Mouse (Mus musculus): ENCODE measurements around the gene B4galnt3. TPM values are rescaled to one million over a fixed set of nuclear protein-coding genes. Genes with fewer than 3 reads are reported as not detected.
"Not testable (repeated sequence)": the region's sequence is repeated elsewhere in the genome, so short reads cannot be mapped to it uniquely, and the experiment has no call there.

Gene B4galnt3
- polyA plus RNA-seq, 1 experiment from 2014 or later, result 0.21 TPM

DNA sequence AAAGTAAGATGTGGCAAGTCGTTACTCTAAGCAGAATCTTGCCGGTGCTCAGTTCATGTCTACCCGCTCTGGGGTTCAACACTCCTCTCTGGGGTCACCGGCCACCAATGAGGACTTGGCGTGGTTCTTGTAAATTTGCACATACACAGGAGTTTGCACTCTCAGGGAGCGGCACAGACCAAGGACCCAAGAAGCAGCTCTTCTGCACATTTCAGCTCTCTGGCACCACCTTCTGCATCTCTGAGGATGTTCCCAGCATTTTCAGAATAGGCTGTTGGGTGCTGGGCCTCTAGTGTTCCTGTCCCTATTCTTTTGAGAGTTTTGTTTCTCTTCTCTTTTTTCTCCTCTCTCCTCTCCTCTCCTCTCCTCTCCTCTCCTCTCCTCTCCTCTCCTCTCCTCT lies 6.8 kb upstream of the B4galnt3 start:
- no peak overlapping the region for H3K27ac ChIP-seq
- no peaks in the 10 kb centered on the region for H3K9me3 ChIP-seq (replicated peaks)
- no peak for DNase-seq (ENCODE audit: low spot score)
- no peak overlapping the region for H3K4me3 ChIP-seq
- no peaks in the 10 kb centered on the region for H3K36me3 ChIP-seq
- WGBS, result 28% methylated on average over 6 of the region's 6 CpGs
- H3K4me1 ChIP-seq, result peaks cover 9% of the 10 kb centered on the region
- peaks cover 15% of the 10 kb centered on the region for H3K27me3 ChIP-seq (ENCODE audit: low read depth, poor library complexity, severe bottlenecking)

DNA sequence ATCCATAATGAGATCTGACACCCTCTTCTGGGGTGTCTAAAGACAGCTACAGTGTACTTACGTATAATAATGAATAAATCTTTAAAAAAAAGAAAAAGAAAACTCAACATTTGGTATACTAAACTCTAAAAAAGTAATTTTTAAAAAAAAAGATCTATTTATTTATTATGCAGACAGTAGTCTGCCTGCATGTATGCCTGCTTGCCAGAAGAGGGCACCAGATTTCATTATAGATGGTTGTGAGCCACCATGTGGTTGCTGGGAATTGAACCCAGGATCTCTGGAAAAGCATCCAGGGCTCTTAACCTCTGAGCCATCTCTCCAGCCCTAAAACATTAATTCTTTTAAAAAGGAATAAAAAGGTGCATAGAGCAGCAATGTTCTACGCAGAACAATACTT lies 2.2 kb upstream of the B4galnt3 start:
- not testable (repeated sequence) for H3K27ac ChIP-seq; H3K4me3 ChIP-seq; DNase-seq (ENCODE audit: low spot score); H3K36me3 ChIP-seq; H3K9me3 ChIP-seq (replicated peaks)
- WGBS, result over 99% methylated on average over 2 of the region's 2 CpGs
- Histone ChIP-seq H3K27me3 (ENCODE audit: low read depth, poor library complexity, severe bottlenecking) (peaks cover 47% of the 10 kb centered on the region), H3K4me1 (peaks cover 15% of the 10 kb centered on the region)

- Histone ChIP-seq H3K36me3 (no peaks in the 10 kb centered on the region), H3K27ac (peak overlapping the region; percentile 62), H3K4me1 (peaks cover 15% of the 10 kb centered on the region), H3K4me3 (peak overlapping the region; percentile 74), H3K9me3 (replicated peaks) (no peaks in the 10 kb centered on the region), H3K27me3 (ENCODE audit: low read depth, poor library complexity, severe bottlenecking) (peaks cover 51% of the 10 kb centered on the region)
- 3% methylated on average over 16 of the region's 16 CpGs for WGBS
- DNase-seq (ENCODE audit: low spot score), result no peak
Measured at GRCm38 (mm10) chr6:120294785-120295133, 400 bp upstream of the B4galnt3 start.

DNA sequence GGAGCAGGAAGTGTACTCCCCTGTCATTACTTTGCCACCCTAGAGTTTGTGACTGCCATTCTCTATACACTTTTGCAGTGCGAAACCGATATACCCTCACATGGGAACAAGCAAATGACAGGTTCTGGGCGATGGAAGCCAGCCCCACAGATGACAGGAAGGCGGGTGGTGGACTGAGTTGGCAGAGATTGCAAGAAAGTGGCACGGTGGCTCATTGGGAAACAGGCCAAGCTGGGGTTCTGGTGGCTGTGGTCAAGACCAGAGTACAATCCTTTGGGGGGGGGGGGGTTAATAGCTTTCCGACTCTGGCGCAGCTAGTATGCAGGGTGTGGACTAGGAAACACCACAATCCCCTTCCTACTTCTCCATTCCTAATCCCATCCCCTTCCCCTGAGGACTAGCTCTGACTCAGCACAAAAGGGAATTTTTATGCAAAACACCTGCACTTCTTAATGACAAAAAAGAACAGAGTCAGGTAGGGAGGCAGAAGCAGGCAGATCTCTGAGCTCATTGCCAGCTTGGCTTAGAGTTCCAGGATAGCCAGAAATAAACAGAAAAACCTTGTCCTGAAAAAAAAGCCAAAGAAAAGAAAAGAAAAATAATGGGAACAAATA lies 2.9 kb downstream of the B4galnt3 start:
- Histone ChIP-seq H3K27ac (no peak overlapping the region), H3K4me1 (peaks cover 17% of the 10 kb centered on the region), H3K36me3 (no peaks in the 10 kb centered on the region), H3K9me3 (replicated peaks) (no peaks in the 10 kb centered on the region), H3K4me3 (no peak overlapping the region), H3K27me3 (ENCODE audit: low read depth, poor library complexity, severe bottlenecking) (peaks cover 51% of the 10 kb centered on the region)
- WGBS, result 91% methylated on average over 7 of the region's 7 CpGs
- no peak for DNase-seq (ENCODE audit: low spot score)

DNA sequence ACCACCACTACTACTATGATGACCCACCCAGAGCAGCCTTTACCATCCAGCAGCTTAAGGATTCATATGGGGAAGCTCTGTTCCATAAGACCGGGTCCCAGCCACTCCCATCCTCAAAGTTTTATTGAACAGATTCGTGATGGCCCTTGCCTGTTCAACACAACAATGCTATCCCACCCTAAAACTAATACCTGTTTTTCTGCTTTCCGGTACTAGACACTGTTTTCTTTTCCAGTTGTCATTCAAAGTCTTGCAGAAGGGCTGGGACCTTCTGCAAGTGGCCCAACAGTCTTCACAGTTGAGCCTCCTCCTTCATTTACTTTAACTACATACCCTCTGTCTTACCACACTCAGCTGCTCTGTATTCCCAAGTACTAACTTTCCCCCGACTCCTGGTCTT lies 4.9 kb downstream of the B4galnt3 start:
- Histone ChIP-seq H3K27ac (no peak overlapping the region), H3K27me3 (ENCODE audit: low read depth, poor library complexity, severe bottlenecking) (peaks cover 32% of the 10 kb centered on the region), H3K4me3 (no peak overlapping the region), H3K9me3 (replicated peaks) (no peaks in the 10 kb centered on the region), H3K36me3 (no peaks in the 10 kb centered on the region), H3K4me1 (peaks cover 11% of the 10 kb centered on the region)
- DNase-seq (ENCODE audit: low spot score), result no peak
- 89% methylated on average over 4 of the region's 4 CpGs for WGBS

GRCm38 (mm10) chr6:120288541-120288940 lies 5.8 kb downstream of the B4galnt3 start:
- 50% methylated on average over 7 of the region's 7 CpGs for WGBS
- Histone ChIP-seq H3K27me3 (ENCODE audit: low read depth, poor library complexity, severe bottlenecking) (peaks cover 23% of the 10 kb centered on the region), H3K36me3 (no peaks in the 10 kb centered on the region), H3K4me1 (0 out of 2 replicates have a peak, but pooled peaks cover 3% of the 10 kb centered on the region), H3K4me3 (no peak overlapping the region), H3K27ac (no peak overlapping the region), H3K9me3 (replicated peaks) (no peaks in the 10 kb centered on the region)
- no peak for DNase-seq (ENCODE audit: low spot score)

GRCm38 (mm10) chr6:120287279-120287678 lies 7.1 kb downstream of the B4galnt3 start:
- no peak overlapping the region for H3K4me3 ChIP-seq
- 0 out of 2 replicates have a peak, but pooled peaks cover 3% of the 10 kb centered on the region for H3K4me1 ChIP-seq
- peaks cover 11% of the 10 kb centered on the region for H3K27me3 ChIP-seq (ENCODE audit: low read depth, poor library complexity, severe bottlenecking)
- 86% methylated on average over 9 of the region's 9 CpGs for WGBS
- H3K36me3 ChIP-seq, result no peaks in the 10 kb centered on the region
- no peak for DNase-seq (ENCODE audit: low spot score)
- no peaks in the 10 kb centered on the region for H3K9me3 ChIP-seq (replicated peaks)
- H3K27ac ChIP-seq, result no peak overlapping the region

DNA sequence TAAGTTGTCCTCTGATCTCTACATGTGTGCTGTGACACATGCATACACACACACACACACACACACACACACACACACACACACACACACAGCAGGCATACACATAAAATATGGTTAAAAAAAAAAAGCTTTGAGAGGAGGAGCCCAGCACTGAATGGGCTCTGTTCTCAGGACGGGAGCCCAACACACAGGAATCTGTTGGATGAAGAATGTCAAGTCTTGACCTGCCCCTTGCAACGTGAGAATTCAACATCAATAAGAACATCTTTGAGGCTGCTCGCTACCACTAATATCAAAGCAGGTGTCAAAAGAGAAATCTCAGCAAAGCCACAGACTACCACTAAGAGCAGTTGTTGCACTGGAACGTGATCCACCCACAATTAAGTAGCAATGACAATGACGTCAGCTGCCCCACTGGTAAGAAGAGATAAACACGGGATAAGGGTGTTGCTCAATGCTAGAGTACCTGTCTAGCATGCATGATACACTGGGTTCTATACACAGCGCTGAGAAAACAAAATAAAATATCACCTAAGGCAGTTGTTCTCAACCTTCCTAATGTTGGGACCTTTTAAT lies 17.4 kb downstream of the B4galnt3 start:
- Histone ChIP-seq H3K9me3 (replicated peaks) (no peaks in the 10 kb centered on the region), H3K27me3 (ENCODE audit: low read depth, poor library complexity, severe bottlenecking) (no peaks in the 10 kb centered on the region), H3K4me3 (no peak overlapping the region), H3K36me3 (no peaks in the 10 kb centered on the region), H3K4me1 (peaks cover 10% of the 10 kb centered on the region), H3K27ac (no peak overlapping the region)
- WGBS, result 78% methylated on average over 7 of the region's 7 CpGs
- DNase-seq (ENCODE audit: low spot score), result no peak

DNA sequence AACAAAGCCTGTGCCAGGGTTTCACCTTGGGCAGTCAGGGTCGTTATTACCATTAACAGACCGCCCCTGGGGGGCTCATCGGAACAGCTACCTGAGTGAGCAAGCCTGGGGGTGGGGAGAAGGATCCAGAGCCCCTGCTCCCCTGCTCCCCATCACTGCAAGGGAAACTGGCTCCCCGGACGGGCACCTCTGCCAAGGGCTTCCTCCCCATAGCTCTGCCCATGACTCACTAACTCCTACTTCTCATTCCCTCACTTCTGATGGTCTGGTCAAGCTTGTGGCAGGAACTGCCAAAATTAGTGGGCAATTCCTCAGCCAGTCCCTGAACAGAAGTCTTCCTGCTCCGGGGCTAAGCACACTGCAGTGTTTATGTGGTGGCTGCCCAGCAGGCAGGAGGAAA lies 19.1 kb downstream of the B4galnt3 start:
- Histone ChIP-seq H3K9me3 (replicated peaks) (no peaks in the 10 kb centered on the region), H3K4me3 (no peak overlapping the region), H3K27ac (peak overlapping the region; percentile 6; the same call in 1 of the 2 replicates), H3K36me3 (no peaks in the 10 kb centered on the region), H3K27me3 (ENCODE audit: low read depth, poor library complexity, severe bottlenecking) (no peaks in the 10 kb centered on the region), H3K4me1 (peaks cover 10% of the 10 kb centered on the region)
- WGBS, result 59% methylated on average over 6 of the region's 6 CpGs
- DNase-seq (ENCODE audit: low spot score), result no peak

GRCm38 (mm10) chr6:120274887-120275286 lies 19.5 kb downstream of the B4galnt3 start:
- Histone ChIP-seq H3K27ac (0 out of 2 replicates have a peak overlapping the region, but pooled peaks have one; percentile 6), H3K4me3 (no peak overlapping the region), H3K27me3 (ENCODE audit: low read depth, poor library complexity, severe bottlenecking) (no peaks in the 10 kb centered on the region), H3K9me3 (replicated peaks) (no peaks in the 10 kb centered on the region), H3K36me3 (no peaks in the 10 kb centered on the region), H3K4me1 (peaks cover 10% of the 10 kb centered on the region)
- WGBS, result 61% methylated on average over 4 of the region's 4 CpGs
- DNase-seq (ENCODE audit: low spot score), result no peak

- H3K4me1 ChIP-seq, result peaks cover 10% of the 10 kb centered on the region
- H3K4me3 ChIP-seq, result no peak overlapping the region
- no peaks in the 10 kb centered on the region for H3K9me3 ChIP-seq (replicated peaks)
- no peak overlapping the region for H3K27ac ChIP-seq
- 81% methylated on average over 8 of the region's 8 CpGs for WGBS
- DNase-seq (ENCODE audit: low spot score), result no peak
- no peaks in the 10 kb centered on the region for H3K36me3 ChIP-seq
- H3K27me3 ChIP-seq (ENCODE audit: low read depth, poor library complexity, severe bottlenecking), result no peaks in the 10 kb centered on the region
Measured at GRCm38 (mm10) chr6:120274181-120274580, 20.2 kb downstream of the B4galnt3 start.

DNA sequence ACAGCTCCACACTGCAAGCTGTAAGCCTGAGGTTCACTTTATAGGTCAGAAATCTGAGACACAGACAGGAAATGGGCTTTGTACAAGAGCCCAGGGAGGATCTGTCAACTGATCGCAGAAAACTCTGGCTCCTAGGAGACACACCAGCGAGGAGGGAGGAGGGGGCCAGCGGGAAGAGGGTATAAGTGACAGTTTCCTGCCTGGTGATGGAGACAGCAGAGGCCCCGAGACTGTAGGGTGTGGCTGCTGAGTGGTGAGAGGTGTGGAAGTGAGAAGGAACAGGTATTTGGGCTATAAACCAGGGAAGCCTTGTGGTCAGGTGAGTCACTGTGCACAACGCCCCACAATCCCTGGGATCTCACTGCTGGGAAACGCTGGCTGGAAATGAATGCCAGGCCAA lies 30.2 kb downstream of the B4galnt3 start:
- no peaks in the 10 kb centered on the region for H3K36me3 ChIP-seq
- no peak for DNase-seq (ENCODE audit: low spot score)
- no peaks in the 10 kb centered on the region for H3K9me3 ChIP-seq (replicated peaks)
- 46% methylated on average over 6 of the region's 6 CpGs for WGBS
- H3K4me3 ChIP-seq, result no peak overlapping the region
- no peaks in the 10 kb centered on the region for H3K27me3 ChIP-seq (ENCODE audit: low read depth, poor library complexity, severe bottlenecking)
- H3K27ac ChIP-seq, result no peak overlapping the region
- peaks cover 13% of the 10 kb centered on the region for H3K4me1 ChIP-seq

DNA sequence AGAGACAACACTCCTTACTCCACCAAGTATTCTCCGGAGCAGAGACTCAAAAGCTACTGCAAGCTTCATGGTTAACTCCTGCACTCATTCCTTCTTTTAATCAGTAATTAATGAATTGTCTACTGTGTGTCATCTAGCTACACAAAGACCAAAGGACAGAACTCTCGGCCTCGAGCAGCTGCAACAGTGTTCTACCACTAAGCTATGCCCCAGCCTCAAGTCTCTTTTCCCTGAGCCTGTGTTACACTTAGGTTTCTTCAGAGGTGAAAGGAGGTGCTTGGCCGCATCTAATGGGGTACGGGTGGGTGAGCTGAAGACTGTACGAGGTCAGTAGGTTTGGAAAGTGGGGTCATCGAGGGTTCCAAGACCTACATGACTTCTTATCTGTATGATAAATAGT lies 30.8 kb downstream of the B4galnt3 start:
- H3K9me3 ChIP-seq (replicated peaks), result no peaks in the 10 kb centered on the region
- no peaks in the 10 kb centered on the region for H3K27me3 ChIP-seq (ENCODE audit: low read depth, poor library complexity, severe bottlenecking)
- H3K27ac ChIP-seq, result no peak overlapping the region
- peaks cover 13% of the 10 kb centered on the region for H3K4me1 ChIP-seq
- H3K36me3 ChIP-seq, result no peaks in the 10 kb centered on the region
- DNase-seq (ENCODE audit: low spot score), result no peak
- WGBS, result 86% methylated on average over 7 of the region's 7 CpGs
- no peak overlapping the region for H3K4me3 ChIP-seq
